Mouse (Mus musculus) kidney, embryonic 14.5 days (tissue): Measurements from ENCODE around the gene Hist1h3f. TPM values are rescaled to one million over a fixed set of nuclear protein-coding genes. Genes with fewer than 3 reads are reported as not detected.

Source experiments
- ATAC-seq: fragments of 200-750 bp; cut with Nextera tagmentation; 2 replicates; pipeline ENCODE4 v1.8.0; 2017; ENCODE audit warnings: moderate number of reproducible peaks, mild to moderate bottlenecking, moderate TSS enrichment, moderate library complexity; ENCODE audit not compliant: low FRiP score, low TSS enrichment
- H3K27ac ChIP-seq: fragments of 300-500 bp; sonication (generic); 2 replicates; pipeline ENCODE4 v1.5.1; 2014; ENCODE audit warnings: low read depth, mild to moderate bottlenecking, low read length, moderate library complexity, mixed read lengths
- H3K27me3 ChIP-seq: fragments of 300-500 bp; sonication (generic); 2 replicates; pipeline ENCODE4 v1.6.1; 2014; ENCODE audit warnings: mild to moderate bottlenecking, low read length; ENCODE audit not compliant: control insufficient read depth, insufficient read depth
- H3K36me3 ChIP-seq: fragments of 300-500 bp; sonication (generic); 2 replicates; pipeline ENCODE4 v1.6.1; 2014; ENCODE audit warnings: low read length, mixed read lengths; ENCODE audit not compliant: control insufficient read depth, insufficient read depth
- H3K4me1 ChIP-seq: fragments of 300-500 bp; sonication (generic); 2 replicates; pipeline ENCODE4 v1.6.1; 2014; ENCODE audit warnings: low read length, mixed read lengths; ENCODE audit not compliant: control insufficient read depth, insufficient read depth
- H3K4me2 ChIP-seq: fragments of 300-500 bp; sonication (generic); replicated peaks from 2 replicates; pipeline ENCODE4 v1.6.1; 2014; ENCODE audit warnings: low read depth, mild to moderate bottlenecking, low read length
- H3K4me3 ChIP-seq: fragments of 300-500 bp; sonication (generic); 2 replicates; pipeline ENCODE4 v1.5.1; 2014; ENCODE audit warnings: mild to moderate bottlenecking, low read length
- H3K9ac ChIP-seq: fragments of 300-500 bp; sonication (generic); 2 replicates; pipeline ENCODE4 v1.6.1; 2014; ENCODE audit warnings: low read depth, mild to moderate bottlenecking, low read length, moderate library complexity
- H3K9me3 ChIP-seq: fragments of 300-500 bp; sonication (generic); 2 replicates; pipeline ENCODE4 v1.6.1; 2016; ENCODE audit warnings: low read length; ENCODE audit not compliant: control insufficient read depth
- WGBS: fragments of 180-500 bp; shearing (Covaris S2); extraction: QIAGEN DNeasy Blood & Tissue Kit; methylation state at CpG from one replicate; pipeline ENCODE4 v1.1.7; 2014; 5-methylcytosine and 5-hydroxymethylcytosine counted together
- polyA plus RNA-seq: library from polyadenylated mRNA; unstranded; fragments of >200 nt; fragmentation: Nextera tagmentation; extraction: Ambion mirVana; gene quantifications from 2 replicates; pipeline ENCODE4 v1.2.1, GENCODE M21; 2014

Gene Hist1h3f
- polyA plus RNA-seq, 1 experiment from 2014 or later = 1.2 TPM

DNA sequence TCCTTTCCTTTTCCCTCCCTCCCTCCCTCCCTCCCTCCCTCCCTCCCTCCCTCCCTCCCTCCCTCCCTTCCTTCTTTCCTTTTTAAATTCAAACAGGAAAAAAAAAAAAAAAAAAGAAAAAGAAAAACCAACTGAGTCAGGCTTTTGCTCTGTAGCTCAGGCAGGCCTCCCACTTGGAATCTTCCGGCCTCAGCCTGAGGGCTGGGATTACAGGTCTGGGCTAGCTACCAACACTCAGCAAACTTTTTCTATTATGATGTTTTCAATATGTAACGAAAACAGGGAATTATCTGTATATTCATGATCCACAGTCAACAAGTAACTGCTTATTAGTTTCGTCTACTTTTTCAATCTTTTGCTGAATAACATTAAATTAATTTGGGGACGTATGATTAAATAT is 40.9 kb upstream of the Hist1h3f start:
- Histone ChIP-seq H3K4me3 (no peak overlapping the region), H3K27me3 (no peaks in the 10 kb centered on the region), H3K9ac (no peak overlapping the region), H3K9me3 (no peaks in the 10 kb centered on the region), H3K36me3 (no peaks in the 10 kb centered on the region), H3K4me2 (no peak overlapping the region), H3K27ac (no peak overlapping the region), H3K4me1 (peaks cover 22% of the 10 kb centered on the region)
- ATAC-seq = no peak
- WGBS = 42% methylated on average over 4 of the region's 4 CpGs

- Histone ChIP-seq H3K4me3 (no peak overlapping the region), H3K27me3 (no peaks in the 10 kb centered on the region), H3K27ac (no peak overlapping the region), H3K9me3 (no peaks in the 10 kb centered on the region), H3K4me2 (peak overlapping the region; percentile 24; the same call in 1 of the 2 replicates), H3K9ac (no peak overlapping the region), H3K36me3 (no peaks in the 10 kb centered on the region), H3K4me1 (peaks cover 19% of the 10 kb centered on the region)
- WGBS = 1% methylated on average over 9 of the region's 9 CpGs
- ATAC-seq = no peak
These were observed 40.1 kb upstream of the Hist1h3f start for GRCm38 (mm10) chr13:23503797-23504196.

DNA sequence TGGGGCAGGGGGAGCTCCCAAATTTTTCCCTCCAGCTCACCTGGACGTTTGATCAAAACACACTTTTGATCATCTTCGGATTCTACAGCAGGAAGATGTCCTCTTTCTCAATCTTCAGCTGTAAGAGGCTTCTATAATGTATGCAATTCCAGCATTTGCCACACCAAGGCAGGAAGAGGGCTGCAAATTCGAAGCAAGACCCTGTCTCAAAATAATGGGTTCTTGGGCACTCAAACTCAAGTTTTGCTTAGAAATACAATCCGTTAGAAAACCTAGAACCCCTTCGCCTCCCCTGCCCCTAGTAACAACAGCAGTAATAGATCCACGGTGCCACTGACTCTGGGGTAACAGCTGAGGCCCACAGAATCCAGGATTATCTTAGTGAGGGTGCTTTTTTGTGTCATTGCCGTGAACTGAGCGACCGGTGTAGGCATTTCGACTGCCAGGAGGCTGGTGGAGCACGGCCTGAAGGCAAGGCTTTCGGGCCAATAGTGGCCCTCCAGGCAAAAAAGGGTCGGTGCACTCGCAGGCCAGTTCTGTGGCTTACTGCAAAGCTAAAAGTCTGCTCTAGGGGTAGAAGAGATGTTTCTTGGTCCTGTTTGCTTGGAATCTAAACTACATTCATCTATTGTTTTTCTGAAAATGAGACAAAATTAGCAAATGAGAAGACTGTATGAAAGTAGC is 38.0 kb upstream of the Hist1h3f start:
- H3K4me1 ChIP-seq = peaks cover 23% of the 10 kb centered on the region
- no peaks in the 10 kb centered on the region for H3K9me3 ChIP-seq
- H3K27me3 ChIP-seq = no peaks in the 10 kb centered on the region
- WGBS = 7% methylated on average over 14 of the region's 14 CpGs
- no peaks in the 10 kb centered on the region for H3K36me3 ChIP-seq
- 0 out of 2 replicates have a peak, but pooled peaks have one; percentile 28 for ATAC-seq
- H3K9ac ChIP-seq = peak overlapping the region; percentile 38; the same call in 1 of the 2 replicates
- peak overlapping the region; percentile 31 for H3K4me3 ChIP-seq
- H3K4me2 ChIP-seq = peak overlapping the region; percentile 52
- 0 out of 2 replicates have a peak overlapping the region, but pooled peaks have one; percentile 8 for H3K27ac ChIP-seq

GRCm38 (mm10) chr13:23506351-23506750 is 37.5 kb upstream of the Hist1h3f start:
- Histone ChIP-seq H3K4me1 (peaks cover 23% of the 10 kb centered on the region), H3K4me3 (peak overlapping the region; percentile 31), H3K4me2 (peak overlapping the region; percentile 52), H3K27ac (no peak overlapping the region), H3K27me3 (no peaks in the 10 kb centered on the region), H3K9ac (no peak overlapping the region), H3K36me3 (no peaks in the 10 kb centered on the region), H3K9me3 (no peaks in the 10 kb centered on the region)
- 6% methylated on average over 13 of the region's 13 CpGs for WGBS
- ATAC-seq = no peak

DNA sequence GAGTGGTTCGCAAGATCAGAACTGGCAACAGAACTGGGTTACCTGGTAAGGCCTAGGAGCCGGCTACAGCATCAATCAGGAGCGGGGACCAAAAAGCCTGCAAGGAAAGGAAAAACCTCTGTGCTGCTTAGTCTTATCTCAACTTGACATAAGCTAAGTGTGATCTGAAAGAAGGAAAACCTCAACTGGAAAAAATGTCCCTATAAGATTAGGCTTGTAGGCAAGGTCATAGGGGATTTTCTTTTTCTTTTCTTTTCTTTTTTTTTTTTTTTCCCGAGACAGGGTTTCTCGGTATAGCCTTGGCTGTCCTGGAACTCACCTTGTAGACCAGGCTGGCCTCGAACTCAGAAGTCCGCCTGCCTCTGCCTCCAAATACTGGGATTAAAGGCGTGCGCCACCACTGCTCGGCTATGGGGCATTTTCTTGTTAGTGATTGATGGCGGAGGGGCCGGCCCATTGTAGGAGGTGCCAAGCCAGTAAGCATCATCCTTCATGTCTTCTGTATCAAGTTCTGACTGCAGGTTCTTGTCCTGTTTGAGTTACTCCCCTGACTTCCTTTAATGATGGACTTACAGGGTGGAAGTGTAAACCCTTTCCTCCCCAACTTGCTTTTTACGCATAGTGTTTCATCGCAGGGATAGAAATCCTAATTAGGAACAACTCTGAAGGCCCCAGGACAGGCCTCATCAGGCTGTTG is 36.9 kb upstream of the Hist1h3f start:
- Histone ChIP-seq H3K27me3 (no peaks in the 10 kb centered on the region), H3K36me3 (no peaks in the 10 kb centered on the region), H3K9ac (no peak overlapping the region), H3K4me1 (peaks cover 18% of the 10 kb centered on the region), H3K4me3 (peak overlapping the region; percentile 14; the same call in 1 of the 2 replicates), H3K9me3 (no peaks in the 10 kb centered on the region), H3K4me2 (peak overlapping the region; percentile 21), H3K27ac (no peak overlapping the region)
- 18% methylated on average over 14 of the region's 14 CpGs for WGBS
- ATAC-seq = peak; percentile 50; the same call in 1 of the 2 replicates

GRCm38 (mm10) chr13:23510127-23510526 is 33.7 kb upstream of the Hist1h3f start:
- H3K27me3 ChIP-seq = no peaks in the 10 kb centered on the region
- peaks cover 14% of the 10 kb centered on the region for H3K4me1 ChIP-seq
- no peak for ATAC-seq
- 22% methylated on average over 1 of the region's 1 CpGs for whole genome bisulfite sequencing
- no peak overlapping the region for H3K9ac ChIP-seq
- no peaks in the 10 kb centered on the region for H3K36me3 ChIP-seq
- H3K27ac ChIP-seq = no peak overlapping the region
- H3K9me3 ChIP-seq = no peaks in the 10 kb centered on the region
- H3K4me2 ChIP-seq = no peak overlapping the region
- no peak overlapping the region for H3K4me3 ChIP-seq

GRCm38 (mm10) chr13:23513517-23513916 is 30.3 kb upstream of the Hist1h3f start:
- Histone ChIP-seq H3K36me3 (no peaks in the 10 kb centered on the region), H3K4me2 (no peak overlapping the region), H3K27ac (no peak overlapping the region), H3K9me3 (no peaks in the 10 kb centered on the region), H3K9ac (no peak overlapping the region), H3K4me3 (no peak overlapping the region), H3K27me3 (no peaks in the 10 kb centered on the region), H3K4me1 (peaks cover 7% of the 10 kb centered on the region; the same call in 1 of the 2 replicates)
- 82% methylated on average over 1 of the region's 1 CpGs for WGBS
- no peak for ATAC-seq

DNA sequence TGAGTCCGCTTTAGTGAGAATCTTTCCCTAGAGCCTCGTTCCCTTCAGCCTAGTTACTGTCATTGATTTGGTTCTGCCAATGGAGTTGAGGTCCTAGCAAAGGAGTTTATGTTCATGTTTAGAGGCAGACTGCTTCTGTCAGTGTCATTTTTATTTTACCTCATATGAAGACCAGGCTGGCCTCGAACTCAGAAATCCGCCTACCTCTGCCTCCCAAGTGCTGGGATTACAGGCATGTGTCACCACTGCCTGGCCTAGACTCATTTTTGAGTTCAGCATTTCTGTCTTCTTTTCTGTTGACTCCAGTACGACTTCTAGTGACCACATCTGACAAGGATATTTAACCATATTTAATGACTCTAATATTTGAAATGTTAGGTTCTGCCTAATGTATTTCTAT is 28.6 kb upstream of the Hist1h3f start:
- Histone ChIP-seq H3K9ac (no peak overlapping the region), H3K36me3 (no peaks in the 10 kb centered on the region), H3K4me1 (peaks cover 5% of the 10 kb centered on the region; the same call in 1 of the 2 replicates), H3K4me3 (no peak overlapping the region), H3K27ac (no peak overlapping the region), H3K4me2 (no peak overlapping the region), H3K27me3 (no peaks in the 10 kb centered on the region), H3K9me3 (no peaks in the 10 kb centered on the region)
- ATAC-seq = no peak
- WGBS = 80% methylated on average over 5 of the region's 5 CpGs
